Mouse (Mus musculus): Measurements from ENCODE around the gene Defb43.

DNA sequence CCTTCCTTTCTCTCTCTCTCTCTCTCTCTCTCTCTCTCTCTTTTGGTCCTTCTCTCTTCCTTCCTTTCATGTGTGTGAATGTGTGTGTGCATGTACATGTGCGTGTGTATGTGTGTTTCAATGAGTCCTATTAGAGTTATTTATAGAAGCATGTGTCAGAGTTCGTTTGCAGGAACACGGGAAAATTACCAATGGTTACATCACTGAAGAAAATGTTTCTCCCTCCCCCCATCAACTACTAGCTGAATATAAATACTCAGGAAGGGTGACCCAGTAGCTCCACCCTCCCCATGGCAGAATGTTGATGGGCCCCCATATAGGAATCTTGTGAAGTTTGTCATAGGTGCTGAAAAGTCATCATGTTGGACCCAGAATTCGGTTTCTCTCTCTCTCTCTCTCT is 1.5 kb downstream of the Defb43 start:
- TF ChIP-seq CTCF (IDR thresholded peaks at IDR 0.05; ENCODE audit: low read depth, low read length): no peak
- TF ChIP-seq POLR2A (IDR thresholded peaks at IDR 0.05; ENCODE audit: insufficient read depth, low read length): no peak

Data from ES-Bruce4 (cell line).